Mouse (Mus musculus) left cerebral cortex, postnatal 36 days (tissue): ENCODE data around the gene Ajap1. TPM values are rescaled to one million over a fixed set of nuclear protein-coding genes. Genes with fewer than 3 reads are reported as not detected.
A peak's percentile ranks its signal among the peaks of the same experiment; 100 is the strongest.

Source experiments
- DNase-seq, 2 experiments: peaks; one replicate each; pipeline ENCODE4 v3.0.0; 2021 to 2022; ENCODE audit warnings: low spot score in 2 of 2, mixed read lengths in 1 of 2
- intact Hi-C: fragments of 180-260 bp; cut with DNase I; formaldehyde crosslinking; loops from one replicate; pipeline ENCODE4 v1.15.1; 2025
- total RNA-seq, 2 experiments: library from RNA; stranded (reverse); gene quantifications; 2 replicates each; pipeline ENCODE4 v1.2.3; 2021

Gene Ajap1
- 10 to 100 TPM; 51.7 to 63.4 TPM for total RNA-seq

DNA sequence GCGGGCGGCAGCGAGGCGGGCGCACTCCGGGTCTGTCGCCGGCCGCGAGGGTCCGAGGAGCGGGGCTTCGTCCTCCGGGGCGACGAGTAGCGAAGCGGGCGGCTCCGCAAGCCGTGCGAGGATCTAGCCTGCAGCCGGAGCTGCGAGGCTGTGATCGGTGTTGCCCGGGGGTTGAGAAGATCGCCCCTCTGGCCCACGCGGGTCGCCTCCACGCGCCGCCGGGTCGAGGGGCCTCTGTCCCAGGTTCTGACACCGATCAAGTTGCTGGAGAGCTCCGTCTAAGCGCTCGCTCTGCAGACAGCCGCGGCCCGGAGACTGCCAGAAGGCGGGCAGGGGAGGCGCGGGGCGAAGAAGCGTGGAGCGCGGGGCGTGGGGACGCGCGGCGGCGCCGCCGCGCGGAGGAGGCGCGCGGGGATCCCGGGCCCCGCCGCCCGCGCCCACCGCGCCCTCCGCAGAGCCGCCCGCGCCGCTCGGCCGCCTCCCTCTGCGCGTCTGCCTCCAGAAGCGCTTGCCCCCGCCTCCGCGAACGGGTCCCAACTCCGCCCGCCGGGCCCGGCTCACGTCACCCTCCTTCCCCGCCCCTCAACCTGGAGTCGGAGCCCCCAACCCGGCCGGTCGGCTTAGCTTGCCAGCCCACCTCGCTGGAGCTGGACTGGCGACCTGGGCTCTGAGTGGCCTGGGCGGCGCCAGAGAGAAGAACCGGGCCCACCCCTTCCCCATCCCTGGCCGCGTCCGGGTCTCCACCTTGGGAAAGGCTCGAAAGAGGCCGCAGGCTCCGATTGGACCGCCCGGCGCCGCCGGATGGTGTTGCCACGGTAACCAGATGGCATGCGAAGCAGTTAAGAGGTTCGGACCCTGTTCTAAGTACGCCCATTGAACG is at the start of gene Ajap1:
TSS of gene Ajap1 (minus strand) at position 353 of the 880 bp plus-strand sequence.
- intact Hi-C loops = loop anchor here (5.0 to 10.0 kb wide), 8 partner anchors 45 to 955 kb away; no protein-coding TSS in a partner anchor
- peak; percentile 74 to 84 for DNase-seq

GRCm38 (mm10) chr4:153530536-153530935 is 47.9 kb upstream of the Ajap1 start:
- DNase-seq = no peak
- intact Hi-C loops = no loop called here

DNA sequence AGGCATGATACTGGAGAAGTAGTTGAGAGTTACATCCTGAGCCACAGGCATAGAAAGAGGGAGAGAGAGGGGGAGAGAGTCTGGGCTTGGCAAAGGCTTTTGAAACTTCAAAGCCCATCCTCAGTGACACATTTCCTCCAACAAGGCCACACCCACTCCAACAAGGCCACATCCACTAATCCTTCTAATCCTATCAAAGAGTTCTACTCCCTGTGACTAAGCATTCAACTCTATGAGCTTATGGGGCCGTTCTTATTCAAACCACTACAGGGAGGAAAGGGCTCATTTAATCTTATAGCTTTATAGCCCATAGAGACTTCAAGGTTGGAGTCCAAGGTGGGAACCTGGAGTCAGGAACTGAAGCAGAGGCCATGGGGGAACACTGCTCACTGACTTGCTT is 39.0 kb upstream of the Ajap1 start:
- DNase-seq = no peak
- intact Hi-C loops = no loop called here

DNA sequence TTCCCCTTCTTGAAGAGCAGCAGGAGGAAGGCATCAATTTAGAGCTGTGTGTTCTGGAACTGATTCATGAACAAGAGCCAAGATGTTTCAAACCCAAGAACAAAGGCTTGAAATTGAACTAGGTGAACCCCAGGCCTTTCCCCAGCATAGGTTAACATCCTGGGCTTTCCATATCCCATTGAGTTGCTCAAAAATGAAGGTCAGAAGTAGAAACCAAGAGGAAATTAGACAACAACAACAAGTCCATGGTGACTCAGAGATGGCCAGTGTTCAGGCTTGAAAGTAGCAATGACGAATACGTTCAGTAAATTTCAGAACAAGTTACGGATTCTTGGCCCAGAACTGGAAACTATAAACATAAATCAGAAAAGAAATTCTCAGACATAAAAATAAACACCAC is 37.3 kb upstream of the Ajap1 start:
- intact Hi-C loops = no loop called here

GRCm38 (mm10) chr4:153519289-153519688 is 36.7 kb upstream of the Ajap1 start:
- intact Hi-C loops = no loop called here
- DNase-seq = no peak

More for the DNA sequence above, 37.3 kb upstream of the Ajap1 start:
- no peak for DNase-seq

DNA sequence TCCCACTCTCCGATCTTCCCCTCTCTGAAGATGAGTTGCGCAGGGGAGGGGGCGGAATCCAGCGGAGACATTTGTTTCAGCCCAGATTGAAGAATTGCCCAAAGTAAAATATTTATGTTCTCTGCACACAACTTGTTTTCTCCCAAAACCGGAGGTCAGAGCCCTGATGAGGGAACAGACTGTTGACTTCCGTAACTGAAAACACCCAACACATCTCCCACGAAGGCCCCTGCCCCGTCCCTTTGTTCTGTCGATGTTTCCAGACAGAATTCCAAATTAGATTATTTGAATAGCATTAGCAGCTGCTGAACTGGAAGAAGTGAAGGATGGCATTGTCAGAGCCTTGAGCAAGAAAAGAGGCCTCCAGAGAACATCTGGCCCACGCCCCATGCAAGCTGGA is 33.2 kb upstream of the Ajap1 start:
- DNase-seq = no peak
- intact Hi-C loops = no loop called here

- no peak for DNase-seq
- intact Hi-C loops = no loop called here
Measured at GRCm38 (mm10) chr4:153514071-153514470, 31.5 kb upstream of the Ajap1 start.

DNA sequence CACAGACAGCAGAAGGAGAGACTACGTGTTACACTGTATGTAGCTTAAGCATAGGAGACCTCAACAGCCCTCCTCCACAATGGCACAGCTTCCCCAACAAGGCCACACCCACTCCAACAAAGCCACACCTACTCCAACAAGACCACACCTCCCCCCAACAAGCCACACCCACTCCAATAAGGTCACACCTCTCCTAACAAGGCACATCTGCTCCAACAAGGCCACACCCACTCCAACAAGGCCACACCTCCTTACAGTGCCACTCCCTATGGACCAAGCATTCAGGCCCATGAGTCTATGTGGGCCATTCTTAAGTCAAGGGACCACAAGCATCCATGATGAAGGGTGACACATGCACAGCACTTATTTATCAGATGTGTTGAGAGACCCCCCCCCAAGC is 28.9 kb upstream of the Ajap1 start:
- intact Hi-C loops = no loop called here
- DNase-seq = no peak

DNA sequence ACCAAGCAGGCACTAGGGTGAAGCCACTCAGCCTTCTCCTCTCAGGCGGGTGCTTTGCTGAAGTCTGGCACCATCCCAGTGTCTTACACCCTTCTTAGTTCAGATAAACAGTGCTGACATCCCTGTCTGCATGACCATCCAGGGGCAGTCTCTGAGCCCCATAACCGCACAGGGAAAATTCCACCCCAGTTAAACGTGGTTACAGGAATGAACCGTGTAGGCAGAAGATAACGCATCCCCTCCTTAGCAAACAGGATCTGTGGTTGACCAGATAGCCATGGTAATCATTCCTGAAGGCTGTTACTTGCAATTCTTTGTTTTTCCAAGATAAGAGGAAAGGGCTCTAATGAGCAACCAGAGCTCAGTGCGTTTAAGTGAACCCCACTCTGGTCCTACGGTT is 19.3 kb upstream of the Ajap1 start:
- no peak for DNase-seq
- intact Hi-C loops = loop anchor here (10.0 kb wide), 1 partner anchor 333 kb away; no protein-coding TSS in a partner anchor

- intact Hi-C loops = no loop called here
- DNase-seq = no peak
Measured at GRCm38 (mm10) chr4:153492444-153492843, 9.8 kb upstream of the Ajap1 start.

GRCm38 (mm10) chr4:153489116-153489515 is 6.5 kb upstream of the Ajap1 start:
- no peak for DNase-seq
- intact Hi-C loops = loop anchor here (10.0 kb wide), 2 partner anchors 474 to 604 kb away; no protein-coding TSS in a partner anchor

- no peak for DNase-seq
- intact Hi-C loops = loop anchor here (10.0 kb wide), 2 partner anchors 471 to 601 kb away; no protein-coding TSS in a partner anchor
Measured at GRCm38 (mm10) chr4:153485913-153486312, 3.3 kb upstream of the Ajap1 start.

- intact Hi-C loops = loop anchor here (5.0 to 10.0 kb wide), 8 partner anchors 47 to 957 kb away; no protein-coding TSS in a partner anchor
- DNase-seq = peak; percentile 79 to 81
Measured at GRCm38 (mm10) chr4:153484392-153484791, 1.8 kb upstream of the Ajap1 start.

- peak in 1 of 2 experiments; percentile 29 for DNase-seq
- intact Hi-C loops = loop anchor here (2.0 to 10.0 kb wide), 9 partner anchors 44 to 954 kb away; no protein-coding TSS in a partner anchor
Measured at GRCm38 (mm10) chr4:153481361-153482234, 1.0 kb downstream of the Ajap1 start.

DNA sequence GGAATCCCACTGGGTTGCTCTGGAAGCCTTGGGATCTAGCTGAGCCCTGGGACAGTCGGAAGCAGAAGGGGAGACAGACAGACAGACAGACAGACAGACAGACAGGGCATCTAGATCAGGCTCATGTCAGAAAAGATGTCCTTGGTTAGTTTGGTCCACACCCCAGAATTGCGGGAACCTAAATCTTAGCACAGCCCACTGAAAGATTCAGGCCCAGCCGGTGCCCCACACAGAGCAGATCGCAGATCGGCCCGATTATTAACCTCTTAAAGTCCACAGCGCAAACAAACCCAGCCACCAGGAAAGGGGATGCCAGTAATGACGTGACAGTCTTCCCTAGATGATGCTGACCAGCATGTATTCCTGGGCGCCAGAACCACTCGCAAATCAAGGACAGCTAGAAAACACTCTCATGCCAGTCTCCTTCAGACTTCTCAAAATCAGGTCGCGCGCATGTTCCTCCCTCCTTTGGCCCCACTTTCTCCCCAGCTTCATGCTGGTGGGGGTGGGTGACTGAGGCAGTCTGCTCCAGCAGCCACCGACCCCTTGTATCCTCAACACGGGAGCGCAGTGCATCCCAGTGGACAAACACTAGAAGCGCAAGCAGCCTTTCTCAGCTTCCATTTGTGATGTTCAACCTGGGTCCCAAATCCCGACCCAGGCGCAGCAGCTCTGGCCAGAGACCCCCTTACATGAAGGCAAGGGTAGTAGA is 1.9 kb downstream of the Ajap1 start:
- intact Hi-C loops = loop anchor here (2.0 to 10.0 kb wide), 9 partner anchors 43 to 953 kb away; no protein-coding TSS in a partner anchor

GRCm38 (mm10) chr4:153479144-153479543 is 3.5 kb downstream of the Ajap1 start:
- peak in 1 of 2 experiments; percentile 19 for DNase-seq
- intact Hi-C loops = loop anchor here (2.0 kb wide), 1 partner anchor 302 kb away; no protein-coding TSS in a partner anchor

More for the DNA sequence above, 1.9 kb downstream of the Ajap1 start:
- DNase-seq = peak; percentile 59 to 68

GRCm38 (mm10) chr4:153473480-153474252 is 8.9 kb downstream of the Ajap1 start:
- no peak for DNase-seq
- intact Hi-C loops = no loop called here

GRCm38 (mm10) chr4:153469712-153470111 is 12.9 kb downstream of the Ajap1 start:
- intact Hi-C loops = loop anchor here (5.0 kb wide), 1 partner anchor 37 kb away; no protein-coding TSS in a partner anchor
- no peak for DNase-seq
